Mouse (Mus musculus) hindbrain, embryonic 10.5 days (tissue): Measurements from ENCODE around the gene Elmsan1. TPM values are rescaled to one million over a fixed set of nuclear protein-coding genes. Genes with fewer than 3 reads are reported as not detected.

Experiments
- DNase-seq: peaks from one replicate; pipeline ENCODE4 v3.0.0-alpha.2; 2017; ENCODE audit warnings: low spot score
- H3K27ac ChIP-seq: fragments of 300-500 bp; sonication (generic); 2 replicates; pipeline ENCODE4 v1.5.1; 2016; ENCODE audit warnings: mild to moderate bottlenecking, moderate library complexity
- H3K27me3 ChIP-seq: fragments of 300-500 bp; sonication (generic); 2 replicates; pipeline ENCODE4 v1.6.1; 2016; ENCODE audit warnings: mild to moderate bottlenecking; ENCODE audit not compliant: poor library complexity, insufficient read depth, severe bottlenecking
- H3K36me3 ChIP-seq: fragments of 300-500 bp; sonication (generic); 2 replicates; pipeline ENCODE4 v1.6.1; 2016; ENCODE audit warnings: mild to moderate bottlenecking, moderate library complexity
- H3K4me1 ChIP-seq: fragments of 300-500 bp; sonication (generic); replicated peaks from 2 replicates; pipeline ENCODE4 v1.6.1; 2016; ENCODE audit warnings: mild to moderate bottlenecking
- H3K4me3 ChIP-seq: fragments of 300-500 bp; sonication (generic); 2 replicates; pipeline ENCODE4 v1.5.1; 2016; ENCODE audit warnings: mild to moderate bottlenecking, moderate library complexity
- H3K9me3 ChIP-seq: fragments of 300-500 bp; sonication (generic); 2 replicates; pipeline ENCODE4 v1.6.1; 2016; ENCODE audit warnings: mild to moderate bottlenecking, moderate library complexity
- WGBS: fragments of 180-500 bp; shearing (Covaris S2); methylation state at CpG from one replicate; pipeline ENCODE4 v1.1.7; 2016; 5-methylcytosine and 5-hydroxymethylcytosine counted together
- polyA plus RNA-seq: library from polyadenylated mRNA; unstranded; fragments of >200 nt; fragmentation: Nextera tagmentation; extraction: Ambion mirVana; gene quantifications from 2 replicates; pipeline ENCODE4 v1.2.1, GENCODE M21; 2016

Gene Elmsan1
- polyA plus RNA-seq, 1 experiment from 2014 or later = 6.5 TPM

DNA sequence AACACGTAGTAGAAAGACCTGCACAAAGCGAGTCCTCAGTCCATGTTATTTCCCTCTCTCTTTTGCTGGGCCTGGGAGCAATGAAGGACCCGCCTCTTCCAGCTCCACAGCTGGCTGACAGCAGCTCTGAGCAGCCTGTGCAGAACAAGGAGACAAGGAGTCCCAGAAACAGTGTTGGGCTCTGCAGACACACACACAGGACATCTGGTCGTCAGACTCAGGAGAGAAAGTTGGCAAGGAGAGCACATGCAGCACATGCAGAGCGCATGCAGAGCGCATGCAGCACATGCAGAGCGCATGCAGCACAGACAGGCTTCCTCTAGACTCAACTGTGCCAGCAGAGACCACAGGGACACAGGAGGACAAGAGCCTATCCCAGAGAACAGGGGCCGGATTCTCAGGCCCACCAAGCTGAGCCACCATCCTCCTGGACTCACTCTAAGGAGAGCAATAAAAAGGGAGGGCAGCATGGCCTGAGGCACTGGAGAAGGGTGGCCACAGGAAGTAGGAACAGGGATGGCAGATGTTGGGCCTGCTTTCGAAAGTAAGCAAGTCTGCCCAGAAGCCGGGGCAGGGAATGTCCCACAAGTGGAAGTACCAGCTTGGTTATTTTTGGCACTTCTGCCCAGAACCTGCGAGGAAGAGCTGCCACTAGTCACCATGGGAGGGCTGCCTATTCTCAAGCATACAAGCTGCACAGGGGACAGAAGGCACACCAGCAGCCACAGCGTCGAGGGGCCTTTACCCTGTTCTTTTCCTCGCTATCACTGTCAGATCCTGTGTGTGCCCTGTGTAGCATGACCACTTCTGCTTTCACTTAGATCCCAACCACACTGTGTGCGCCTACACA lies 30.7 kb downstream of the Elmsan1 start:
- peaks cover 39% of the 10 kb centered on the region for H3K36me3 ChIP-seq
- peaks cover 58% of the 10 kb centered on the region for H3K4me1 ChIP-seq
- WGBS = 83% methylated on average over 15 of the region's 15 CpGs
- H3K9me3 ChIP-seq = peaks cover 6% of the 10 kb centered on the region; the same call in 1 of the 2 replicates
- no peak overlapping the region for H3K4me3 ChIP-seq
- DNase-seq = no peak
- H3K27me3 ChIP-seq = no peaks in the 10 kb centered on the region
- 0 out of 2 replicates have a peak overlapping the region, but pooled peaks have one; percentile 42 for H3K27ac ChIP-seq

DNA sequence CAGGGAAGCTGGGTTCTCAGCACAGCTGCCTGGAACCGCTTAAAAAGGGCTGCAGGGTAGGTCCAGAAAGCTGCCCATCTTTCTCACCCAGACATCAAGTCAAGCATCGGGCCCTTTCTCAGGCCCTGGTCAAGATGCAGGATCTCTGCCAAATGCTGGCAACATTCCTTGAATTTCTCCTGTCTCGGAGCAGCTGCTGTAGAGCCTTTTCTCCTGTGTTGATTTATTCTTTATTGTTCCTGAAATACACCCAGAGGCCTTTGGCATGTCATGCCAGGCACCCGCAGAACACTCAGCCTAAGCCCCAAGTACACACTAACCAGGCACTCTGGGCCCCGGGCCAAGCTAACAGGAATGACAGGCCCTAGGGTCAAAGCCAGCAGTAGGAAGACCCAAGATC lies 31.7 kb downstream of the Elmsan1 start:
- 94% methylated on average over 5 of the region's 5 CpGs for WGBS
- H3K9me3 ChIP-seq = peaks cover 6% of the 10 kb centered on the region; the same call in 1 of the 2 replicates
- H3K4me3 ChIP-seq = no peak overlapping the region
- no peaks in the 10 kb centered on the region for H3K27me3 ChIP-seq
- no peak for DNase-seq
- H3K4me1 ChIP-seq = peaks cover 52% of the 10 kb centered on the region
- no peak overlapping the region for H3K27ac ChIP-seq
- peaks cover 39% of the 10 kb centered on the region for H3K36me3 ChIP-seq

DNA sequence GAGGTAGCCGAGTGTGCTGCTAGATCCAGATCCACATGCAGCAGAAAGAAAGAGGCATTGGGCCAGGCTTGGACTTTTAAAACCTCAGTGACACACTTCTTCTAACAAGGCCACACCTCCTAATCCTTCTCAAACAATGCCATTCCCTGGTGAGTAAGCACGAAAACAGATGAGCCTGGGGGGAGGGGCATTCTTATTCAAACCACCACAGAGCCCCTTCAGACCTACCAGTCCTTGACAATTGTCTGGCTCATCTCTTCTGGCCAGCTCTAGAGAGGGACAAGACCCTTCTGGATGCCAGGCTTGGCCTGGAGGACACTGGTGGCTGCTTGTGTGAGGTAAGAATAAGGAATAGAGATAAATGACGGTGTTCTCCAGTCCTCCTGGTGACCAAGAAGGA lies 32.1 kb downstream of the Elmsan1 start:
- Histone ChIP-seq H3K4me3 (no peak overlapping the region), H3K27me3 (no peaks in the 10 kb centered on the region), H3K4me1 (peaks cover 52% of the 10 kb centered on the region), H3K27ac (no peak overlapping the region), H3K36me3 (peaks cover 39% of the 10 kb centered on the region), H3K9me3 (peaks cover 6% of the 10 kb centered on the region; the same call in 1 of the 2 replicates)
- 79% methylated on average over 3 of the region's 3 CpGs for WGBS
- DNase-seq = no peak

DNA sequence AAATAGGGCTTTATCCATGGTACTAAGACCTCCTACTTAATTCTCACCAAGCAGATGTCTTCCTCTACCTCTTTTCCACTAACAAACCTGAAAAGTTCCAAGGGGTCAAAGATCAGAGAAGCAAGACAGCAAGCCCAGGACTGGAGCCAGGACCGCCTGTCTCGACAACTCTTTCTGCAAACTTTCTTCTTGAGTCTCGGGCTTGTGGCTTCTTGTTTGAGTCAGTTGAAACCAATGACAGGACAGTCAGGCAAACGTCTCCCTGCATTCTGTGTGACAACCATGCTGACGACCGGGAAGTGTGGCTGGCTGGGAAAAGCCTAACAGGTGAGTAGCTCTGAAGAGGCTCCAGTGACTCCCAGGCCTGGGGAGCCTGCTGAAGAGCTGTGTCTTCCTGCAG lies 33.1 kb downstream of the Elmsan1 start:
- Histone ChIP-seq H3K27ac (no peak overlapping the region), H3K36me3 (peaks cover 39% of the 10 kb centered on the region), H3K9me3 (peaks cover 6% of the 10 kb centered on the region; the same call in 1 of the 2 replicates), H3K4me3 (no peak overlapping the region), H3K4me1 (peaks cover 52% of the 10 kb centered on the region), H3K27me3 (no peaks in the 10 kb centered on the region)
- no peak for DNase-seq
- 82% methylated on average over 6 of the region's 6 CpGs for WGBS

DNA sequence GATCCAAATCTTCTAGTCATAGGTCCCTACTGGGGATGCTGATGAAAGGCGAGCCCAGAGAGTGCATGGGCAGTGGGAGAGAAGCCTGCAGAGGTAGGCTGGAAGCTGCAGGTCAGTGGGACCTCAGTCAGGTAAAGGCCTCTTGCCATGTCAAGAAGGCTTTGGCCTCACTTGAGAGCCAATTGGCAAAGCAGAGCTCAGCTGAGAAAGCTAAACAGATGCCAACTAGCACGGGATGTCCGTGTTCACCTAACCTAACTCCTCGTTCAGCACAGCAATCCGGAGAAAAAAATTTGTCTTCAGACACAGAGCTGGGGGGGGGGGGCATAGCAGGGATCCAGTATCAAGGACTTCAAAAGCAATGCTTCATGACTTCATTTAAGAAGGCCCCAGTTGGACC lies 33.7 kb downstream of the Elmsan1 start:
- Histone ChIP-seq H3K27me3 (no peaks in the 10 kb centered on the region), H3K4me1 (peaks cover 52% of the 10 kb centered on the region), H3K4me3 (no peak overlapping the region), H3K36me3 (peaks cover 39% of the 10 kb centered on the region), H3K9me3 (peaks cover 6% of the 10 kb centered on the region; the same call in 1 of the 2 replicates), H3K27ac (no peak overlapping the region)
- no peak for DNase-seq
- WGBS = 93% methylated on average over 5 of the region's 5 CpGs

DNA sequence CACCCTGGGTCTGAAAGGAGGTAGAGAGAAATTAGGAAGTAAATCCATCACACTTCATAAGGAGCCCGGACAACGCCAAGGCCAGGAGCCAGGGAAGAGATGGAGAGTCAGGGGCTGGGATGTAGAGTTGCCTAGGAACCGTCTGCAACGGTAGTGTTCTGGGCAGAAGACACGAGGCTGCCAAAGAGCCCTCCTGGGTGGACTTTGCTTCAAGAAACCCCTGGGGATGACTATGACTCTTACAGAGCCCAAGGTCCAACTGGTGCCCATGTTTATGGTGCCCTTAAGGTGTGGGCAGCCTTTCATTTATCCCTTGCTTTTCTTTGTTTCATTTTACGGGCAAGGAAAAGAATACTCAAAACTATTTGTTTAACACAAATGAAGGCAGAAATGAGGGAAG lies 36.7 kb downstream of the Elmsan1 start:
- Histone ChIP-seq H3K4me1 (peaks cover 45% of the 10 kb centered on the region), H3K27ac (peak overlapping the region; percentile 12; the same call in 1 of the 2 replicates), H3K4me3 (no peak overlapping the region), H3K36me3 (peaks cover 29% of the 10 kb centered on the region), H3K27me3 (no peaks in the 10 kb centered on the region), H3K9me3 (peaks cover 6% of the 10 kb centered on the region; the same call in 1 of the 2 replicates)
- no peak for DNase-seq
- 79% methylated on average over 6 of the region's 6 CpGs for WGBS

DNA sequence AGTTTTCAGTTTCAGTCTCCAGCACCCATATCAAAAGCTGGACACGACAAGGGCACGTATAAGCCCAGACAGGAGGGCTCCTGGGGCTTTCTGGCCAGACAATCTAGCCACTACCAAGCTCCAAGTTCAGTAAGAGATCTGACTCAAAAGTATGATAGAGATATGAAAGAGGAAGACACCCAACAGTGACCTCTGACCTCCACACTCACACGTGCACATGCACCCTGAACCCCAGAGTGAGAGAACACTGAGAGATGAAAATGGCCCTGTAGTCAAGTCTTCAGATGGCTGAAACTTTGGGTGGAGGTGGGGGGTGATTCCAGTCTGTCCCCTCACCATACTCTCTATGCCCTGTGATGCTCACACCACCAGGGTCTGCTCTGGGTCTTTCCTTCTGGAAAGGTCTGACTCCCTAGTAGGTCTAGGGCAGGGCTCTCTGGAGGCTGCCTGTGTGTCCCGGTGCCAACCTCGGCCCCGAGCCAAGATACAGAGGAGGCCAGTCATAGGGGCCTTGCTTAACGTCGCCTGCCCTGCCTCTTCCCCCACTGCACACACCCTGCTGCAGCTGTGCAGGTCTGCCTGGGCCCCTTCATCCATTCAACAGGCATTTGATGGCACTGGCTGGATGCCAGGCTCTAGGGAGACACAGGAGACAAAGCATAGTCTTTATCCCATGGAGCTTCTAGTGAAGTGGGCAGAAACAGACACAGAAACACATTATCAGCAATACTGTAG lies 37.8 kb downstream of the Elmsan1 start:
- 83% methylated on average over 8 of the region's 8 CpGs for WGBS
- Histone ChIP-seq H3K4me1 (peaks cover 55% of the 10 kb centered on the region), H3K9me3 (no peaks in the 10 kb centered on the region), H3K36me3 (peaks cover 17% of the 10 kb centered on the region), H3K27ac (0 out of 2 replicates have a peak overlapping the region, but pooled peaks have one; percentile 40), H3K27me3 (no peaks in the 10 kb centered on the region), H3K4me3 (no peak overlapping the region)
- no peak for DNase-seq

DNA sequence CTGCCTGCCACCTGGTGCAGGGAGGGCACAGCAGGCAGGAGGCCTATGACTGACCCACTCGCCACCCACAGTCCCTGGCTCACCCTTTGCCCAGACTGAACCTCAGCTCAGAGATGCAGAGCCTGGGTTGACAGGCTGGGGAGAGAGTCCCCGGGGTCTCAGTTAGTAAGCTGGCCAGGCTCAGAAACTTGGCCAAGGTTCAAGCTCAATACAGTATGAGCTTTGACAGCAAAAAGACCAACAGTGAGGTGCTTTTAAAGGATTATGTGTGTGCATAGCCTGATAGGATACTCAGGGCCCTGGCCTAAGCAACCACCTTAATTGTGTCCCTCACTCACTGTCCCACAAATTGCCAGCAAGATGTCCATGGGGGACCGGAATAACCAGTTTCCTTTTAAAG lies 38.6 kb downstream of the Elmsan1 start:
- H3K27me3 ChIP-seq = no peaks in the 10 kb centered on the region
- H3K4me1 ChIP-seq = peaks cover 63% of the 10 kb centered on the region
- DNase-seq = no peak
- peaks cover 10% of the 10 kb centered on the region for H3K36me3 ChIP-seq
- WGBS = 82% methylated on average over 3 of the region's 3 CpGs
- peak overlapping the region; percentile 23; the same call in 1 of the 2 replicates for H3K27ac ChIP-seq
- no peak overlapping the region for H3K4me3 ChIP-seq
- H3K9me3 ChIP-seq = no peaks in the 10 kb centered on the region

DNA sequence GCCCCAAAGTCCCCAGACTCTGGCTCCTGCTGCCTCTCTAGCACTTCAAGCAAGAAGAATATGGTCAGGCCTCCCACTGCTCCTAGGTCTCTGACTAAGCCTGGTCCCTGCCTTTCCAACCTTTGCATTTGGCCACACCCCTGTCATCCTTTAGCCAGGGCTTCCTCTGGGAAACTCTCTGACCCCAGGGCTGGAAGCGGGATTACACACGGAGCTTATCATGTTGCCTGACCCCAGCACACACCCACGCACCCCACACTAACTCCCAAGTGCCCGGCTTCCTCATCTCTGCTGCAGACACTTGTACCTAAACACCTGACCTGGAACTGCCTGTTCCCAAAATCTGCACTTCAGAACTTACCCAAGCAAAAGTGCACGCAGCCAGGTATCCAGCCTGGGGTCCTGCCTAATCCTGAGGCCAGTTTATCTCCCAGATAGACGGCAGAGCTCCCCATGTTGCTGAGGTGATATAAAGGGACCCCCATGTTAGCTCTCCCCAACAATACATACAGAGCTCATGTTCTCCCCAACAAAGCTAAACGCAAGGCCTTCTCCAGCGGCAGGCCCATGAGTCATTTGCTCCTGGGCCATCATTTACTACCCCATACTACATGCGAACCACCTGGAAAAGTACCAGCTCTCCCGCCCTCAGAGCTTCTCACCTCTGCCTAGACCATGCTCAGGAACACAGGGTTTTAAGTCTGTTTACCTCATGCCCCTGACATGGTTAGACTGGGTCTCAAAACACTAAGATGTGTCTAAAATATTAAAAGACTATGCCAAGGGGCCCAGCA lies 39.8 kb downstream of the Elmsan1 start:
- 70% methylated on average over 10 of the region's 10 CpGs for WGBS
- DNase-seq = no peak
- H3K27ac ChIP-seq = 0 out of 2 replicates have a peak overlapping the region, but pooled peaks have one; percentile 19
- H3K4me3 ChIP-seq = no peak overlapping the region
- no peaks in the 10 kb centered on the region for H3K27me3 ChIP-seq
- peaks cover 8% of the 10 kb centered on the region for H3K36me3 ChIP-seq
- peaks cover 75% of the 10 kb centered on the region for H3K4me1 ChIP-seq
- no peaks in the 10 kb centered on the region for H3K9me3 ChIP-seq

DNA sequence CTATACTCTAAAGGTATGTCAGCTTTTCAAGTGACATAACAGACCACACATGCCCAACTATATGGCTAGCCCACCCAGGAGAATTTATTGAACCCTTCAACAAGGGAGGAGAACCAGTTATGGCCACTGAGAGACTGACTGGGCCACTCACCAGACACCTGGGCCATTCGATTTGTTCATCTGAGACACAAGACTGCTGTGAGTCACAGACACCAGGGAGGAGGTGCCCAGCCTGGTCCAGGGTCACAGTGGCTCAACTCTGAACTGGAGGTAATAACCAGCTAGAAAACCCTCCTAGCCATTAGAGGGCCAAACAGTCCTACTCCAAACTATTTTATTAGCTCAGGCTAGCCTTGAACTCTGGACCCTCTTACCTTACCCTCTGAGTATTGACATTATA lies 40.6 kb downstream of the Elmsan1 start:
- 58% methylated on average over 1 of the region's 1 CpGs for WGBS
- no peaks in the 10 kb centered on the region for H3K27me3 ChIP-seq
- H3K27ac ChIP-seq = 0 out of 2 replicates have a peak overlapping the region, but pooled peaks have one; percentile 19
- DNase-seq = no peak
- peaks cover 16% of the 10 kb centered on the region for H3K36me3 ChIP-seq
- peaks cover 75% of the 10 kb centered on the region for H3K4me1 ChIP-seq
- no peak overlapping the region for H3K4me3 ChIP-seq
- H3K9me3 ChIP-seq = no peaks in the 10 kb centered on the region

DNA sequence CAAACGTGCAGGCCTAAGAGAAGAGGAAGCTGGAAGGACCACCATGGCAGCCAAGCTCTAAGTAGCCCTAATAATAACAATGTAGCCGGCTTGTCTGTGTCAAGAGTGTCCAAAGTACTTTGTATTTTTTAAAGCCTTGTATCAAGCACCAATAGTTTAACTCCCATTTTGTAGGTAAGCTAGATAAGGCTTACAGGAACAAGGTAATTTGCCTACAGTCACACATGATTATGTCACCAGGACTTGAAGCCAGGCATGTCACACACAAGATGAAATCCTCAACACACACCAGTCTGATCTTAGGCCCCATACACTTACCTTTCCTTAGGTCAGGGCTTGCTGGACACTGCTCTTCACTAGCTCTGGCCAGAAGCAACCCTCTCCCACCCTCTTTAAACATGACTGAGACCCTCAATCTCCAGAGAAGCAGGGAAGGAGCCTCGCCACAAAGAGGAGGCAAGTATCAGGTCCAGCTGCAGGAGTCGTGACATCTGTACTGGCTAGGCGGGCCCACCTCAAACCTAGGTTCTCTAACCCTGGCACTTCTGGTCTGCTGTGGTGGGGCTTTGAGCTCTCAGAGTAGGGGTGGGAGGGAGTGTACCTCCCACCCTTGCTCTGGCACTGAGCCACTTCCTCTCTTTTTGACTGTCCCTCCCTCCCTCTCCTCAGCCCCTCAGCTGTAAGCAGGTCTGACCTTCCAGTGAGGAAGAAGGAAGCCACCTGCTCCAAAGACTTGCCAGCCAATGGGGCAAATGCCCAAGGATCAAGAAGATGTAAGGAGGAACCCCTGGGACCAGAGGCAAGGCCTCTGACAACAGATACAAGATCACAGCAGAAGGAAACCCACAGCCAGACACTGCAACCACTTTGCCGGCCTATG lies 41.6 kb downstream of the Elmsan1 start:
- Histone ChIP-seq H3K4me1 (peaks cover 75% of the 10 kb centered on the region), H3K9me3 (no peaks in the 10 kb centered on the region), H3K27ac (peak overlapping the region; percentile 92), H3K36me3 (peaks cover 25% of the 10 kb centered on the region), H3K4me3 (no peak overlapping the region), H3K27me3 (no peaks in the 10 kb centered on the region)
- 25% methylated on average over 6 of the region's 6 CpGs for WGBS
- DNase-seq = no peak
